Mouse (Mus musculus) liver, embryonic 14.5 days (tissue): Measurements from ENCODE around the gene Ank2.

Experiments used
- CTCF ChIP-seq: IDR thresholded peaks from 2 replicates; pipeline ENCODE4 v1.5.1; 2016; ENCODE audit warnings: antibody characterized with exemption, low read depth, control low read depth
- EP300 ChIP-seq: IDR thresholded peaks from 2 replicates; pipeline ENCODE4 v1.6.1; 2016; ENCODE audit warnings: antibody characterized with exemption, low read depth

DNA sequence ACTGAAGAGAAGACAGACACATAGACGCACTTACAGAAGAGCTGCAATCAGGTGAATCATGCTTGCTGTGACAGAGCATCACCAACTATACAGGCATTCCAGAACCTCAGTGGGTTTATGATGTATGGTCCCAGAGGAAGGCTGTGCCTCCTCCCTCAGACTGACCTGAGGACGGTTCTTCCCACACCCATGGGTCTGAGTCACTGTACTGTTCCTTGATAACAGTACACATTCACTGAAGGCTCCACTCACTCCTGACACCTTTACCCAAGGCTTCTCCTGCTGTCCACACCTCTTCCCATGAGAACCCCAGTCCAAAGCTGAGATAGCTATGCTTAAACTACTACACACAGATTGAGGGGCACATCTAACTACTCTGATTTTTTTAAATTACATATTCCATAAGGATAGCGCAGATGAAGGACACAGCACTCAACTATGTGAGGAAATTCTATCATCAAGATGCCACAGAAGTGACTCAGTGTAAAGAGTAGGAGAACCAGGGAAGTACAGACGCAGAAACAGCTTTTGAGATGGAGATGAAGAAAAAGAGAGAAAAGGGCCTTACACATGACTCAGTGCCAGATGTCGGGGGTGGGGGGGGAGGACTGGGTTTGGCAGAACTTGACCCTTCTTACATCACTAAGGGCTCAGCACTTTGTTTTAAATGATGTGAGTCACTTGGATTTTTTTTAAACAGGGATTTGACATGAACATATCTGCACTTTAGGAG lies 435.3 kb downstream of the Ank2 start:
- TF ChIP-seq CTCF: no peak
- TF ChIP-seq EP300: no peak
